Mouse (Mus musculus): Measurements from ENCODE around the gene Gmnc.

GRCm38 (mm10) chr16:26950209-26950608, 41.2 kb downstream of the Gmnc start:
- TF ChIP-seq POLR2A (IDR thresholded peaks at IDR 0.05; ENCODE audit: insufficient read depth, low read depth, low read length) (no peak), CTCF (IDR thresholded peaks at IDR 0.05; ENCODE audit: insufficient read depth, low read depth, low read length) (no peak)

Data from olfactory bulb, adult 2 months (tissue).